Mouse (Mus musculus) left cerebral cortex, adult 18-20 months (tissue): ENCODE results near the gene Lcmt1. TPM values are rescaled to one million over a fixed set of nuclear protein-coding genes. Genes with fewer than 3 reads are reported as not detected.

Experiments
- DNase-seq, 2 experiments: peaks; one replicate each; pipeline ENCODE4 v3.0.0; 2021 to 2022; ENCODE audit warnings: low spot score in 2 of 2, mixed read lengths in 1 of 2
- total RNA-seq, 2 experiments: library from RNA; stranded (reverse); gene quantifications; 2 replicates each; pipeline ENCODE4 v1.2.3; 2021

The Lcmt1 gene
- total RNA-seq, 2 experiments from 2014 or later, result 86.8 to 87.7 TPM

DNA sequence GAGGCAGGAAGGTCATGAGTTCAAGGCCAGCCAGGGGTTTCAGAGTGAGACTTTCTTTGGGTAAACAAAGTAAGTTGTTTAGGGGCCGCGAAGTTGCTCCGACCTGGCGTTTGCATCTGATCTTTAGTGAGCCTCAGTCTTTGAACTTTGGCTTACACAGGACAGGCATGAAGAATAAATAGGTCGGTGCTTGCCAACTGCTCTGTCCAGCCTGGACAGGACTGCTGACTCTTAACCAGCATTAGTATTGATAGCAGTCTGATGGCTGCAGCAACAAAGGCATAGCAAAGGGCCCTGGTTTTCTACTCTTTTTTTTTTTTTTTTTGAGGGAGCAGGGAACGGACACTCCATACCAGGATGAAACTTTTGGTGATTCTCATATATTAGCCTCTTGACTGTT, 83.0 kb downstream of the Lcmt1 start:
- DNase-seq, result no peak

DNA sequence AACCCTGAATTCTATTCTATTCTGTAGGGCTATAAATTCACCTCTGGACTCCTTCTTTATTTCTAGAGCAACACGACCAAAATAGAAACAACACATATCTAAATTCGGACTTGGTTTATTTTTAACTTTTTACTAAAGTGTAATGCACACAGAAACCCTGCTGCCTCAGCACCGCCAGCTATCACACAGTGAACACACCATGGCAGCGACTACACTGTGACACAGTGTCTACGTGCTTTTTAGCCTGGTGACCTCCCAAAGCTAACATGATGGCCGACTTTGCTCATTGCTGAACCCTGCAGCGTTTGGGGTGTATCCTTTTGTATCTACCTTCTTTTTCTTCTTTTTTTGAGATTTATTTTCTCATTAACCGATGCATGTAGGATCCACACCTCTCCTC, 83.5 kb downstream of the Lcmt1 start:
- no peak for DNase-seq

DNA sequence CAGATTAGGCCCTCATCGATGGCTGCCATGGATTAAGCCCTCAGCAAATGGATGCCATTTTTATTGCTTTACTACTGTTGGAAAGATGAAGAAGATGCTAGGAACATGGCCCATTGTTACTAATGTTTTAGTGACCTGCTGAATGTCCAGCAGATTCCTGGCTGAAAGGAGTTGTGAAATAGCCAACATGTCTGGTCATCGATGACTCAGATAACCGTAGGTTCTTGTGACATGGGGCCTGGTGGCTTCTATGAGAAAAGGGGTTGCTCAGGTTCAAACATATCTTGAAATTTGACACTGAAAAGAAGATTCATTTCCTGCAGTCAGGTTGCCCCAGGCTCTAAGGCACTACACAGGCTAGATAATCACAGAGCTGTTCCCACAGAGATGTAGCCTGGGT, 85.5 kb downstream of the Lcmt1 start:
- DNase-seq, result no peak

- no peak for DNase-seq
Measured at GRCm38 (mm10) chr7:123458309-123458708, 88.7 kb downstream of the Lcmt1 start.

DNA sequence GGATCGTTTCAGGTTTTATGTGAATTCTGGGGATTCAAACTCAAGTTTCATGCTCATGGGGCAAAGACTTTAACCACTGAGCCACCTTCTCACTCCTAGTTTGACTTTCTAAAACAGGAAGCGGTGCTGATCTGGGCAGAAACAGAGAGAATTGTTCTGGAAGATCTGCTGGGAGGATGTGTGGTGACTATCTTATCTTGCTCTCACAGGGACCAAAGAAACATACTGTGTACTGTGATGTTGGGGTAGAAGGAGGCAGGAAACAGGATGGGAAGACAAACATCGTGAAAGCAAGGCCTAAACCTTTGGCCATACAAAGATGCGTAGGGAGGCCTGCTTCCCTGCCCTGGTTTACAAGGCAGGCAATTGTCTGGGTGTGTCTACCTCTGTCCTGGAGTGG, 89.7 kb downstream of the Lcmt1 start:
- no peak for DNase-seq

DNA sequence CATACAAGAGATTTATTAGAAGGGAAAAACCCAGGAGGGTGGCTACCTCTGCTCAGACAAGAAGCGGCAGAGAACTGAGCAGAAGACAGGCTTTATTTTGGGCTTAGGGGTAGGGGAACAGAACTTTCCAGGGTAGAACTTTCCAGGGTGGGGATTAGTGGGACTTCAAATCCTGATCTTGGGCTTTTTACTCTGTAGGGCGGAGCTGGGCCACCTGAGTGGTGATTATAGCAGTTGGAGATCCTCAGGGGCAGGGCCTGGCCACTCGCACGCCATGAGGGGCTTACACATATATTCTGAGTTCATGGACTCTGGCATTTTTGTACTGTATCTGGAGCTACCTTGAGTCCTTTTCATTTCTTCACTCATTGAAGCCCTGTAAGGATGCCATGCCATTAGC, 91.7 kb downstream of the Lcmt1 start:
- DNase-seq, result no peak

DNA sequence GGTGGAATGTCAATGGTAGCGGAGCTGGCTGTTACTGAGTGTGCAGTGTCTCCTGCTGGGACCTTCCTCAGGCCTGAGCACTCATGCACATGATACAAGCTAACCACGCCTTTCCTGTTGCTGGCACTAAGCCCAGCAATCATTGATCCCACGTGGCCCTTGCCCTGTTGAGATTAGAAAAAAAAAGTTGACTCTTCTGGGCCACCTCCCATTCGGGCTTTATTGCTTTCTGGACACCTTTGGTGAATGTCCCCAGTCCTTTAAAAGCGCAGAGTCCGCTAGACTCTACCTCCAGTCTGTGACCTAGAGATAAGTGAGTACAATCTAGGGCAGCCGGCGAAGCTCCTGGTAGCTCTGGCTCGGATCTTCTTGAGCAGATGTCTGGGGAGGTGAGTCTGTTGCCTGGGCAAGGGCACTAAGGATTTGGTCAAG, 92.5 kb downstream of the Lcmt1 start, which contains the start of gene Aqp8:
Gene Aqp8 (plus strand): TSS at position 222 of the 432 bp plus-strand sequence.
- DNase-seq, result no peak

GRCm38 (mm10) chr7:123463569-123463968, 94.0 kb downstream of the Lcmt1 start:
- no peak for DNase-seq

DNA sequence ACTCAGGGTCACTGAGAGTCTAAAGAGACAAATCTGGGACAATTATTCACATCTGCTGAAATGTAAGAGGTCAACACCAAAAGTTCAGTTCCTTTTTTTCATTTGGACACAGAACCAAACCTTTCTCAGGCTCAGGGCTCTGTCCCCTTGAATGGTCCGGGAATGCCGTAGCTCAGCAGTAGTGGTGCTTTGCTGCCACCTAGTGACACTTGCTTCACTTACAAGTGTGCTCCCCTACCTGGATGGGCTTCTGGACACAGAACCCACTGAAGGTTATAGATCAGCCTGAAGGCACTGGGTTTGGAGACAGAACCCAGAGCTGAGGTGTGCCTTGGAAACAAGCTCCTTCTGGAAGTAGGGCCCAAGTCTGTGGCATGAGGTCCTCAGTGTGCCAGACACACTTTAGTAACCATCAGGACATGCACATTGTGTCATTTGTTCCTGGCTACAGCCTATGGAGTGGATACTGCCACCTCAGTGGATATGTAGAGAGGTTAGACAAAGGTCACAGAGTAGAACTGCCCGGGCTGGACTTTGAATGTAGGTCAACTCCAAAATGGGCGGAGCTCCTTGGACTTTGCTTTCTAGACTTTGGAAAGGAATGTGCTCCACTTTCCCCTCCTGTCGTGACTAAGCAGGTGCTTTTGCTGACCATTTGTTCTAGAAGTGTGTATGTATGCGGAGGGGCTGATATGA, 96.3 kb downstream of the Lcmt1 start:
- peak; percentile 65 to 78 for DNase-seq

DNA sequence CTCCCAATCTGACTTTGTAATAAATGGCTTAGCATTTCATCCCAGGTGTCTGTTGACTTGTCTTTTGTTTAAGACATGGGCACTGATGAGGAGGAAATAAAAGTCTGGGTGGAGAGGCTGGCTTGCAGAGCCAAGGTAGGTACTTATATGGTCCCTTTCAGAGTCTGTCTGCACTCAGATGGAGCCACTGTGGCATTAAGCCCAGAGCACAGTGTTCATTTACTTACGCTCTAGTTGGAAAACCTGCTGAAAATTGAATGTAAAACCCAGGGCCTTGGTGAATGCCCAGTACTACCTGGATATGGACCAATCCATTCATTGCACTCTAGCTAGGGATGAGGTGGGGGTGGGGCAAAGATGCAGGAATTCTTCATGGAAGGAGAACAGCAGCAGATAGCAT, 98.4 kb downstream of the Lcmt1 start:
- DNase-seq, result no peak

Other genes starting within 250 kb of the Lcmt1 start
- gene Tnrc6a, start 245.9 kb upstream of the Lcmt1 start, total RNA-seq, result 10 to 100 TPM; 51.5 to 52.9 TPM
- gene Slc5a11, start 155.0 kb upstream of the Lcmt1 start, total RNA-seq, result under 1 TPM; 0.26 to 0.47 TPM
- 10 to 100 TPM; 18.9 to 20.5 TPM for gene Arhgap17, start 131 bp downstream of the Lcmt1 start, total RNA-seq
- gene Aqp8, start 92.5 kb downstream of the Lcmt1 start, total RNA-seq, result not detected
- 10 to 100 TPM; 17.0 to 21.7 TPM for gene Zkscan2, start 130.7 kb downstream of the Lcmt1 start, total RNA-seq